Mouse (Mus musculus): ENCODE results near the gene Tmem121b.

Gene Tmem121b

GRCm38 (mm10) chr6:120492499-120493373, 871 bp downstream of the Tmem121b start:
- DNase-seq (ENCODE audit: inconsistent age in 2 of 2, low spot score in 1 of 2): peak in 1 of 2 experiments; percentile 55

GRCm38 (mm10) chr6:120491862-120492498, 1.6 kb downstream of the Tmem121b start:
- peak in 1 of 2 experiments; percentile 21 for DNase-seq (ENCODE audit: inconsistent age in 2 of 2, low spot score in 1 of 2)

- DNase-seq (ENCODE audit: inconsistent age in 2 of 2, low spot score in 1 of 2): peak in 1 of 2 experiments; percentile 15
Measured at GRCm38 (mm10) chr6:120491064-120491463, 2.5 kb downstream of the Tmem121b start.

GRCm38 (mm10) chr6:120489461-120489860, 4.1 kb downstream of the Tmem121b start:
- DNase-seq (ENCODE audit: inconsistent age in 2 of 2, low spot score in 1 of 2): no peak

GRCm38 (mm10) chr6:120488647-120489046, 5.0 kb downstream of the Tmem121b start:
- DNase-seq (ENCODE audit: inconsistent age in 2 of 2, low spot score in 1 of 2): no peak

- DNase-seq (ENCODE audit: inconsistent age in 2 of 2, low spot score in 1 of 2): no peak
Measured at GRCm38 (mm10) chr6:120486051-120486510, 7.5 kb downstream of the Tmem121b start.

GRCm38 (mm10) chr6:120485038-120485437, 8.6 kb downstream of the Tmem121b start:
- no peak for DNase-seq (ENCODE audit: inconsistent age in 2 of 2, low spot score in 1 of 2)

- peak; percentile 45 to 80 for DNase-seq (ENCODE audit: inconsistent age in 2 of 2, low spot score in 1 of 2)
Measured at GRCm38 (mm10) chr6:120483211-120483626, 10.4 kb downstream of the Tmem121b start.

GRCm38 (mm10) chr6:120482756-120483155, 10.9 kb downstream of the Tmem121b start:
- DNase-seq (ENCODE audit: inconsistent age in 2 of 2, low spot score in 1 of 2): no peak

- DNase-seq (ENCODE audit: inconsistent age in 2 of 2, low spot score in 1 of 2): no peak
Measured at GRCm38 (mm10) chr6:120482021-120482420, 11.6 kb downstream of the Tmem121b start.

- DNase-seq (ENCODE audit: inconsistent age in 2 of 2, low spot score in 1 of 2): peak in 1 of 2 experiments; percentile 58
Measured at GRCm38 (mm10) chr6:120481538-120481937, 12.1 kb downstream of the Tmem121b start.

- no peak for DNase-seq (ENCODE audit: inconsistent age in 2 of 2, low spot score in 1 of 2)
Measured at GRCm38 (mm10) chr6:120480361-120480760, 13.2 kb downstream of the Tmem121b start.

- peak in 1 of 2 experiments; percentile 37 for DNase-seq (ENCODE audit: inconsistent age in 2 of 2, low spot score in 1 of 2)
Measured at GRCm38 (mm10) chr6:120479302-120479701, 14.3 kb downstream of the Tmem121b start.

- DNase-seq (ENCODE audit: inconsistent age in 2 of 2, low spot score in 1 of 2): no peak
Measured at GRCm38 (mm10) chr6:120475288-120475687, 18.3 kb downstream of the Tmem121b start.

- no peak for DNase-seq (ENCODE audit: inconsistent age in 2 of 2, low spot score in 1 of 2)
Measured at GRCm38 (mm10) chr6:120473427-120473826, 20.2 kb downstream of the Tmem121b start.

GRCm38 (mm10) chr6:120472455-120473140, 21.0 kb downstream of the Tmem121b start:
- DNase-seq (ENCODE audit: inconsistent age in 2 of 2, low spot score in 1 of 2): no peak

- no peak for DNase-seq (ENCODE audit: inconsistent age in 2 of 2, low spot score in 1 of 2)
Measured at GRCm38 (mm10) chr6:120471991-120472441, 21.6 kb downstream of the Tmem121b start.

- DNase-seq (ENCODE audit: inconsistent age in 2 of 2, low spot score in 1 of 2): peak; percentile 56 to 81
Measured at GRCm38 (mm10) chr6:120470666-120471065, 22.9 kb downstream of the Tmem121b start.

- DNase-seq (ENCODE audit: inconsistent age in 2 of 2, low spot score in 1 of 2): no peak
Measured at GRCm38 (mm10) chr6:120469770-120470169, 23.8 kb downstream of the Tmem121b start.

- no peak for DNase-seq (ENCODE audit: inconsistent age in 2 of 2, low spot score in 1 of 2)
Measured at GRCm38 (mm10) chr6:120469268-120469667, 24.3 kb downstream of the Tmem121b start.

- no peak for DNase-seq (ENCODE audit: inconsistent age in 2 of 2, low spot score in 1 of 2)
Measured at GRCm38 (mm10) chr6:120468259-120468658, 25.3 kb downstream of the Tmem121b start.

Data from adrenal gland, adult (tissue).